Mouse (Mus musculus): Measurements from ENCODE around the gene Myl6b. TPM values are rescaled to one million over a fixed set of nuclear protein-coding genes. Genes with fewer than 3 reads are reported as not detected.
A peak's percentile ranks its signal among the peaks of the same experiment; 100 is the strongest.
"Not testable (repeated sequence)": the region's sequence is repeated elsewhere in the genome, so short reads cannot be mapped to it uniquely, and the experiment has no call there.

Myl6b gene
- total RNA-seq, 2 experiments from 2014 or later: 30.9 to 34.1 TPM

- no peak for DNase-seq (ENCODE audit: extremely low spot score in 1 of 2, low spot score in 2 of 2)
- intact Hi-C loops (cut with DNase I): no loop called here
Measured at GRCm38 (mm10) chr10:128497134-128497737, 1.2 kb downstream of the Myl6b start.

GRCm38 (mm10) chr10:128496509-128497077 is 1.9 kb downstream of the Myl6b start:
- DNase-seq (ENCODE audit: extremely low spot score in 1 of 2, low spot score in 2 of 2): no peak
- intact Hi-C loops (cut with DNase I): no loop called here

GRCm38 (mm10) chr10:128495903-128496302 is 2.6 kb downstream of the Myl6b start:
- intact Hi-C loops (cut with DNase I): no loop called here
- DNase-seq (ENCODE audit: extremely low spot score in 1 of 2, low spot score in 2 of 2): no peak

GRCm38 (mm10) chr10:128495270-128495669 is 3.2 kb downstream of the Myl6b start:
- intact Hi-C loops (cut with DNase I): no loop called here
- no peak for DNase-seq (ENCODE audit: extremely low spot score in 1 of 2, low spot score in 2 of 2)

- no peak for DNase-seq (ENCODE audit: extremely low spot score in 1 of 2, low spot score in 2 of 2)
- intact Hi-C loops (cut with DNase I): loop anchor here (5.0 kb wide), 2 partner anchors 33 to 53 kb away; partner anchors contain the start of genes Esyt1, Rpl41 and Zc3h10
Measured at GRCm38 (mm10) chr10:128494667-128495245, 3.7 kb downstream of the Myl6b start.

- DNase-seq (ENCODE audit: extremely low spot score in 1 of 2, low spot score in 2 of 2): peak; percentile 98 to 99
- intact Hi-C loops (cut with DNase I): loop anchor here (5.0 kb wide), 2 partner anchors 33 to 53 kb away; partner anchors contain the start of genes Esyt1, Rpl41 and Zc3h10
Measured at GRCm38 (mm10) chr10:128493695-128494666, 4.5 kb downstream of the Myl6b start, which contains the start of gene Myl6. Myl6 (minus strand) TSS chr10:128494145.

DNA sequence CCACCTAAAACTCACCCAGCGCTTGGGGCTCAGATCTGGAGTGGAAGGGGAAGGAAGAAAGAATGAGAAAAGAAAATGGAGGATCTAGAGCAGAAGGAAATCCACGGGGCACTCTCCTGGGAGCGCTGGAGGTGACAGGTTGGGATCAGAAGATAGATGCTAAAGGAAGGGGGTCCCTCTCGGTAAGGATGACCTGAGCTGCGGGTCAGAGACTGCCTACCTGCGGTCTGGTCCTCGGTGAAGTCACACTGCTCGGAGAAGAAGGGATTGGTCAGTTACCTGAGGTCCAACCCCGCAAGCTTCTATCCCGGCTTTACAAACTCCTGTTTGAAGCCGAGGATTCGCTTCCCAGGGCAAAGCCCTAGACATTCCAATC is 5.2 kb downstream of the Myl6b start:
- intact Hi-C loops (cut with DNase I): loop anchor here (5.0 kb wide), 2 partner anchors 34 to 54 kb away; partner anchors contain the start of genes Esyt1, Rpl41 and Zc3h10
- no peak for DNase-seq (ENCODE audit: extremely low spot score in 1 of 2, low spot score in 2 of 2)

DNA sequence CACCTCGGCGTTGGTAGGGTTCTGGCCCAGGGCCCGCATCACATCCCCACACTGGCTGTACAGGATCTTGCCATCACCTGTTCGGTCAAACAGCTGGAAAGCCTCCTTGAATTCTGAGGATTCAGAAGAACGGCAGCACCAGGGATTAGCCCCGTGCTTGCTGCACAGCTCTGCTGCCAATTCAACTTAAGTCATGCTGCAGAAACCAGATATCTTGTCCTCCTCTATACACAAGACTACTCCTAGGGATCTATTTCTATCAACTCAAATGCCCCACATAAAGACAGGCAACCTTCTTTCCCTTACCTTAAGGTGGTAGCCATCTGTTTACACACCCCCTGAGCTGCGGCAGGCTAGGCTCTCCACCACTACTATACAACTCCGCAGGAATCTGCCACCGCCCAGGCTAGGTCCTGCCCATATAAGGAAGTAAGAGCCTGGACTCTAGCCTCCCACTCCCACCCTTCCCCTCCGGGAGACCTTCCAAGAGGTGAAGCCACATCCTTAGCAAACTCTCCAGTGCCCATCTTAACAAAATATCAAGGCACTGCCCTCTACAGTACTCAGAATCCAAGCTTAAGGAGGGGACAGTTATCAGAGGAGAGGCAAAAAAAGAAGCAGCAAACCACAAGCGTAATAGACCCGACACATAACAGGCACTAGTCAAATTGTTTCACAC is 5.7 kb downstream of the Myl6b start:
- intact Hi-C loops (cut with DNase I): loop anchor here (5.0 kb wide), 2 partner anchors 35 to 55 kb away; partner anchors contain the start of genes Esyt1, Rpl41 and Zc3h10
- DNase-seq (ENCODE audit: extremely low spot score in 1 of 2, low spot score in 2 of 2): peak in 1 of 2 experiments; percentile 79

GRCm38 (mm10) chr10:128492051-128492450 is 6.4 kb downstream of the Myl6b start:
- DNase-seq (ENCODE audit: extremely low spot score in 1 of 2, low spot score in 2 of 2): not testable (repeated sequence)
- intact Hi-C loops (cut with DNase I): loop anchor here (5.0 kb wide), 2 partner anchors 35 to 55 kb away; partner anchors contain the start of genes Esyt1, Rpl41 and Zc3h10

GRCm38 (mm10) chr10:128491495-128491894 is 7.0 kb downstream of the Myl6b start:
- no peak for DNase-seq (ENCODE audit: extremely low spot score in 1 of 2, low spot score in 2 of 2)
- intact Hi-C loops (cut with DNase I): loop anchor here (5.0 kb wide), 2 partner anchors 36 to 56 kb away; partner anchors contain the start of genes Esyt1, Rpl41 and Zc3h10

DNA sequence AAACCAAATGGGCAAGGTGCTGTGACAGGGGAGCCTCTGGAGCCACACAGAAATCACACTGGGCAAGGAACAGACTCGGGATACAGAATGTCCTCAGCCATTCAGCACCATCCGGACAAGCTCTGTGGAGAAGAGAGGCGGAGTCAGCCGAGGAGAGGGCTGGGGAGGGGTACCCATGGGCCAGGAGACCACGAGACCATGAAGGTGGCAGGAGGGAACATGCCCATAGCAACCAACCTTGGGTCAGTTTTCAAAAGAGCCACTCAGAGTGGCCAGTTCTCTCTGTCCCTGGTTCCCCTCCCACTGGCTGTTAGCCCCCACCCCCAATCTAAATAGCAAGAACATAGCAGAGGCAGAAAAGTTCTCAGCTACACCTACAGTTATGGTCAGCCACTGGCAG is 7.6 kb downstream of the Myl6b start:
- intact Hi-C loops (cut with DNase I): loop anchor here (5.0 kb wide), 2 partner anchors 36 to 56 kb away; partner anchors contain the start of genes Esyt1, Rpl41 and Zc3h10
- DNase-seq (ENCODE audit: extremely low spot score in 1 of 2, low spot score in 2 of 2): no peak

GRCm38 (mm10) chr10:128490232-128490631 is 8.3 kb downstream of the Myl6b start:
- DNase-seq (ENCODE audit: extremely low spot score in 1 of 2, low spot score in 2 of 2): peak in 1 of 2 experiments; percentile 46

GRCm38 (mm10) chr10:128489785-128490184 is 8.7 kb downstream of the Myl6b start:
- no peak for DNase-seq (ENCODE audit: extremely low spot score in 1 of 2, low spot score in 2 of 2)
- intact Hi-C loops (cut with DNase I): loop anchor here (5.0 kb wide), 2 partner anchors 38 to 58 kb away; partner anchors contain the start of genes Esyt1, Rpl41 and Zc3h10

More at GRCm38 (mm10) chr10:128490232-128490631, 8.3 kb downstream of the Myl6b start:
- intact Hi-C loops (cut with DNase I): loop anchor here (5.0 kb wide), 2 partner anchors 37 to 57 kb away; partner anchors contain the start of genes Esyt1, Rpl41 and Zc3h10

- intact Hi-C loops (cut with DNase I): no loop called here
- no peak for DNase-seq (ENCODE audit: extremely low spot score in 1 of 2, low spot score in 2 of 2)
Measured at GRCm38 (mm10) chr10:128489380-128489779, 9.1 kb downstream of the Myl6b start.

DNA sequence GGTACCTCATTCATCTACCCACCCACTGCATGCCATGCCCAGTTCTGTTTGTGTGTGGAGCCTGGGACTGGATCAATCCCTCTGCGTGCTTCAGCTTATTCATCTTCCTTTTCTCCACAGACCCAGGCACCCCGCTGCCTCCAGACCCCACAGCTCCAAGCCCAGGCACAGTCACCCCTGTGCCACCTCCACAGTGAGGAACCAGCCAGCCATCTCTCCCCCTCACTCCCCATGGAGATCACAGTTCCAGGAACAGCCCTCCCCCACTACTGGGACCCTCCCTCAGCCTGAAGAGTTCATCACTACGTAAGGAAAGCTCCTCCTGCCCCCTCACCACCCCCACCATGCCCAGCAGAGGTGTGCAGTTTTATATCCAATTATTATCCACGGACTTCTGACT is 9.7 kb downstream of the Myl6b start:
- no peak for DNase-seq (ENCODE audit: extremely low spot score in 1 of 2, low spot score in 2 of 2)
- intact Hi-C loops (cut with DNase I): no loop called here

DNA sequence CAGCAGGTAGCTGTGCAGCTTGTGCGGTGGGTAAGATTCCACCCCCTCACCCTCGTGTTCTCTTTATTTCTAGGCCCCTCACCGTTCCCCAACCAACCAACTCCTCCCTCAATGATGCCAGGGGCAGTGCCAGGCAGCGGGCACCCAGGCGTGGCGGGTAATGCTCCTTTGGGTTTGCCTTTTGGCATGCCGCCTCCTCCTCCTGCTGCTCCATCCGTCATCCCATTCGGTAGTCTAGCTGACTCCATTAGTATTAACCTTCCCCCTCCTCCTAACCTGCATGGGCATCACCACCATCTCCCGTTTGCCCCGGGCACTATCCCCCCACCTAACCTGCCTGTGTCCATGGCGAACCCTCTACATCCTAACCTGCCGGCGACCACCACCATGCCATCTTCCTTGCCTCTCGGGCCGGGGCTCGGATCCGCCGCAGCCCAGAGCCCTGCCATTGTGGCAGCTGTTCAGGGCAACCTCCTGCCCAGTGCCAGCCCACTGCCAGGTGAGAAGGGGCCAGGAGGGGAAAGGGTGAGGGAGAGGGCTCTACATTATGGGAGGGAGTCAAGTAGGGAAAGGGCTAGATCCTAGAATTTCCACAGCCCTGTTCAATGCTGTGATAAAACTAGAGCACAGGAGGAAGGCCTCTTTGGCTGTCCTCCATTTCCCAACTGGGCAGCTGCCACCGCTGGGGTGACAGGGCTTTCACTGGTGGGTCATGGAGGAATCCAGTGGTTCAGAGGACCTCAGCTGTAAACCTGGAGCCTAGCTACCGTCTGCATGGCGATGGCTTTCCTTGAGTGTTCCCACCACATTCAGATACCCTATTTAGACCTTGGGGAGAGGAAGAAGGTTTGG is 10.4 kb downstream of the Myl6b start:
- DNase-seq (ENCODE audit: extremely low spot score in 1 of 2, low spot score in 2 of 2): no peak

GRCm38 (mm10) chr10:128486370-128486769 is 12.1 kb downstream of the Myl6b start:
- intact Hi-C loops (cut with DNase I): no loop called here
- no peak for DNase-seq (ENCODE audit: extremely low spot score in 1 of 2, low spot score in 2 of 2)

More for the DNA sequence above, 10.4 kb downstream of the Myl6b start:
- intact Hi-C loops (cut with DNase I): no loop called here

All from left cerebral cortex, postnatal 10 days (tissue).